Comparison of ENCODE assay signal across 9 mouse cellular contexts in genomic region chr9:40227874-40228789, GRCm38 (mm10). TPM values are rescaled to one million over a fixed set of nuclear protein-coding genes. Genes with fewer than 3 reads are reported as not detected.
DNase-seq lines count a peak whose midpoint lies in the region; ATAC-seq and TF ChIP-seq lines count a peak whose summit lies in the region.
"Had no signal": no experiment of that assay in that cellular context is flagged by ENCODE, and none has a peak within 500 bp of the region (broad histone marks: within the 10 kb centered on the region; RNA-seq: fewer than 3 reads in every experiment).

No protein-coding gene starts in this region.

- ATAC-seq in common myeloid progenitor, adult 5-6 weeks (replicated peaks; ENCODE audit: low read depth, poor library complexity, severe bottlenecking): peak; percentile 78
- ATAC-seq in midbrain, embryonic 16.5 days: peak; percentile 90

- no peaks in the 10 kb centered on the region for H3K4me1 ChIP-seq in midbrain, embryonic 16.5 days (ENCODE audit: control insufficient read depth, insufficient read depth, low read length)

- H3K27ac ChIP-seq in layer of hippocampus, adult 2 months: no peak overlapping the region
- no peak overlapping the region for H3K27ac ChIP-seq in midbrain, embryonic 16.5 days (ENCODE audit: low read length)

- H3K4me3 ChIP-seq in layer of hippocampus, adult 2 months: no peak overlapping the region
- no peak overlapping the region for H3K4me3 ChIP-seq in midbrain, embryonic 16.5 days (ENCODE audit: low read depth, low read length)

- no peaks in the 10 kb centered on the region for H3K27me3 ChIP-seq in midbrain, embryonic 16.5 days (ENCODE audit: control insufficient read depth, insufficient read depth, low read depth, low read length)

- no peak overlapping the region for H3K9ac ChIP-seq in midbrain, embryonic 16.5 days (ENCODE audit: low read depth, low read length)

- intact Hi-C loops in heart, postnatal 36 days (cut with DNase I): loop anchor here (5.0 to 10.0 kb wide), 4 partner anchors 184 to 723 kb away; no protein-coding TSS in a partner anchor

- H3K4me2 ChIP-seq in midbrain, embryonic 16.5 days (ENCODE audit: low read length): no peak overlapping the region

- no peaks in the 10 kb centered on the region; the same call in 1 of the 2 replicates for H3K9me3 ChIP-seq in midbrain, embryonic 16.5 days (replicated peaks; ENCODE audit: control insufficient read depth, low read length, poor library complexity, severe bottlenecking)

- TF ChIP-seq CTCF in layer of hippocampus, adult 2 months (conservative IDR thresholded peaks at IDR 0.05): peak; percentile 84

- DNase-seq in layer of hippocampus, adult 2 months (ENCODE audit: low spot score in 2 of 2): peak; percentile 34 to 62
- DNase-seq in layer of hippocampus, postnatal 36 days: no peak
- peak; percentile 88 for DNase-seq in MN1 (ENCODE audit: low spot score)
- peak; percentile 37 to 44 for DNase-seq in heart, postnatal 36 days
- DNase-seq in layer of hippocampus, postnatal 10 days (ENCODE audit: low spot score in 2 of 2): peak; percentile 53 to 58
- no peak for DNase-seq in urinary bladder, postnatal 4 days (ENCODE audit: low spot score in 2 of 2)

- 63% methylated on average over 10 of the region's 10 CpGs for WGBS in midbrain, embryonic 16.5 days

- H3K36me3 ChIP-seq in midbrain, embryonic 16.5 days (ENCODE audit: control insufficient read depth, insufficient read depth, low read length): no peaks in the 10 kb centered on the region

RNA-seq across cellular contexts. Expression of gene Zfp202, which starts 36.0 kb away (rescaled TPM):
- 1 to 10 TPM; 3.2 to 4.4 TPM for total RNA-seq in layer of hippocampus, adult 2 months (2021)
- 1 to 10 TPM; 3.7 to 4.2 TPM for total RNA-seq in layer of hippocampus, postnatal 36 days (2021)
- 4.6 and 5.0 TPM in 2 replicates for total RNA-seq in common myeloid progenitor, adult 5-6 weeks (2017)
- total RNA-seq in heart, postnatal 36 days (2021): 1 to 10 TPM; 2.5 to 3.0 TPM
- total RNA-seq in layer of hippocampus, postnatal 10 days (2021): 1 to 10 TPM; 4.9 to 5.2 TPM
- 13.1 and 13.6 TPM in 2 replicates for polyA plus RNA-seq in midbrain, embryonic 16.5 days (2015; fragmentation: Nextera tagmentation; extraction: Ambion mirVana)

RNA-seq across cellular contexts. Expression of gene Scn3b, which starts 40.9 kb away (rescaled TPM):
- total RNA-seq in layer of hippocampus, adult 2 months (2021): 100 to 1,000 TPM; 254 to 266 TPM
- total RNA-seq in layer of hippocampus, postnatal 36 days (2021): 100 to 1,000 TPM; 249 to 260 TPM
- 0.37 and 0.44 TPM in 2 replicates for total RNA-seq in common myeloid progenitor, adult 5-6 weeks (2017)
- total RNA-seq in heart, postnatal 36 days (2021): 1 to 10 TPM in 1 of 2 experiments, under 1 TPM in 1; 0.57 to 1.2 TPM
- 100 to 1,000 TPM; 205 to 209 TPM for total RNA-seq in layer of hippocampus, postnatal 10 days (2021)
- 188 and 194 TPM in 2 replicates for polyA plus RNA-seq in midbrain, embryonic 16.5 days (2015; fragmentation: Nextera tagmentation; extraction: Ambion mirVana)

RNA-seq across cellular contexts. Expression of gene Olfr986, which starts 47.4 kb away (rescaled TPM):
- not detected for total RNA-seq in layer of hippocampus, adult 2 months (2021)
- not detected for total RNA-seq in layer of hippocampus, postnatal 36 days (2021)
- total RNA-seq in common myeloid progenitor, adult 5-6 weeks (2017): not detected in 2 replicates
- total RNA-seq in heart, postnatal 36 days (2021): not detected
- not detected for total RNA-seq in layer of hippocampus, postnatal 10 days (2021)
- not detected in 2 replicates for polyA plus RNA-seq in midbrain, embryonic 16.5 days (2015; fragmentation: Nextera tagmentation; extraction: Ambion mirVana)
- polyA plus RNA-seq: liver, embryonic 16.5 days had no signal

Comparison
In these comparisons a context has a peak if more than half of its experiments do, and no peak if none do; other contexts are left out.
1. DNase-seq: peak in layer of hippocampus, adult 2 months (2 of 2), MN1 (single experiment), heart, postnatal 36 days (2 of 2) and layer of hippocampus, postnatal 10 days (2 of 2); none in layer of hippocampus, postnatal 36 days (0 of 2) and urinary bladder, postnatal 4 days (0 of 2).
2. RNA of gene Scn3b, which starts 40.9 kb away (total RNA-seq): 254 to 266 TPM in layer of hippocampus, adult 2 months, 249 to 260 TPM in layer of hippocampus, postnatal 36 days and 205 to 209 TPM in layer of hippocampus, postnatal 10 days; 0.57 to 1.2 TPM in heart, postnatal 36 days and 0.37 to 0.44 TPM in common myeloid progenitor, adult 5-6 weeks; every median in the first group is over 10 times any median in the second.